Mouse (Mus musculus): Measurements from ENCODE around the gene Slc34a3. TPM values are rescaled to one million over a fixed set of nuclear protein-coding genes. Genes with fewer than 3 reads are reported as not detected.

The Slc34a3 gene
- polyA plus RNA-seq, 1 experiment from 2014 or later: not detected

- H3K27me3 ChIP-seq (replicated peaks): peaks cover 7% of the 10 kb centered on the region; the same call in 1 of the 2 replicates
- WGBS (ENCODE audit: insufficient replicate concordance): 62% methylated on average over 5 of the region's 5 CpGs
- H3K4me1 ChIP-seq: peaks cover 33% of the 10 kb centered on the region
- no peaks in the 10 kb centered on the region for H3K9me3 ChIP-seq (replicated peaks)
- peaks cover 28% of the 10 kb centered on the region for H3K36me3 ChIP-seq
- no peak for ATAC-seq
- peak overlapping the region; percentile 88 for H3K4me2 ChIP-seq
- peak overlapping the region; percentile 15 for H3K27ac ChIP-seq
- peak overlapping the region; percentile 25 for H3K4me3 ChIP-seq
- no peak overlapping the region for H3K9ac ChIP-seq
These were observed 12.8 kb downstream of the Slc34a3 start for GRCm38 (mm10) chr2:25221331-25221772.

- peaks cover 23% of the 10 kb centered on the region for H3K36me3 ChIP-seq
- no peak within 1 kb of the TSS for H3K4me3 ChIP-seq
- H3K9ac ChIP-seq: no peak within 1 kb of the TSS
- no peak within 1 kb of the TSS for H3K27ac ChIP-seq
- H3K4me1 ChIP-seq: peaks cover 22% of the 10 kb centered on the region
- H3K4me2 ChIP-seq: no peak within 1 kb of the TSS
- H3K9me3 ChIP-seq (replicated peaks): no peaks in the 10 kb centered on the region
- ATAC-seq: no peak
- peaks cover 23% of the 10 kb centered on the region for H3K27me3 ChIP-seq (replicated peaks)
These were observed 15.7 kb downstream of the Slc34a3 start, which contains the start of gene Fam166a for GRCm38 (mm10) chr2:25218445-25218844. Gene Fam166a, plus strand, starts transcription at chr2:25218745.

GRCm38 (mm10) chr2:25217666-25218065 lies 16.5 kb downstream of the Slc34a3 start:
- Histone ChIP-seq H3K9me3 (replicated peaks) (no peaks in the 10 kb centered on the region), H3K4me3 (no peak overlapping the region), H3K36me3 (peaks cover 15% of the 10 kb centered on the region), H3K27ac (no peak overlapping the region), H3K4me2 (no peak overlapping the region), H3K27me3 (replicated peaks) (peaks cover 29% of the 10 kb centered on the region), H3K9ac (no peak overlapping the region), H3K4me1 (peaks cover 15% of the 10 kb centered on the region; the same call in 1 of the 2 replicates)
- 52% methylated on average over 2 of the region's 2 CpGs for WGBS (ENCODE audit: insufficient replicate concordance)
- ATAC-seq: no peak

GRCm38 (mm10) chr2:25214444-25214843 lies 19.7 kb downstream of the Slc34a3 start, which contains the start of gene Stpg3:
Gene Stpg3, minus strand, starts transcription at chr2:25214637.
- Histone ChIP-seq H3K4me3 (no peak within 1 kb of the TSS), H3K4me2 (no peak within 1 kb of the TSS; the same call in 1 of the 2 replicates), H3K9ac (no peak within 1 kb of the TSS), H3K36me3 (peaks cover 5% of the 10 kb centered on the region; the same call in 1 of the 2 replicates), H3K4me1 (peaks cover 27% of the 10 kb centered on the region), H3K9me3 (replicated peaks) (no peaks in the 10 kb centered on the region), H3K27me3 (replicated peaks) (peaks cover 29% of the 10 kb centered on the region), H3K27ac (no peak within 1 kb of the TSS)
- WGBS (ENCODE audit: insufficient replicate concordance): 59% methylated on average over 3 of the region's 3 CpGs
- ATAC-seq: no peak

- H3K27me3 ChIP-seq (replicated peaks): peaks cover 23% of the 10 kb centered on the region
- no peak overlapping the region for H3K27ac ChIP-seq
- peaks cover 31% of the 10 kb centered on the region for H3K4me1 ChIP-seq
- H3K9me3 ChIP-seq (replicated peaks): no peaks in the 10 kb centered on the region
- H3K4me2 ChIP-seq: no peak overlapping the region; the same call in 1 of the 2 replicates
- no peak overlapping the region for H3K9ac ChIP-seq
- H3K36me3 ChIP-seq: peaks cover 14% of the 10 kb centered on the region
- no peak overlapping the region for H3K4me3 ChIP-seq
- WGBS (ENCODE audit: insufficient replicate concordance): 60% methylated on average over 23 of the region's 23 CpGs
- ATAC-seq: no peak
These were observed 20.8 kb downstream of the Slc34a3 start for GRCm38 (mm10) chr2:25213266-25213865.

- peak; percentile 92 for ATAC-seq
- WGBS (ENCODE audit: insufficient replicate concordance): 1% methylated on average over 44 of the region's 44 CpGs
- H3K9ac ChIP-seq: peak within 1 kb of the TSS; percentile 93
- H3K27ac ChIP-seq: peak within 1 kb of the TSS; percentile 88
- peak within 1 kb of the TSS; percentile 87 for H3K4me2 ChIP-seq
- peak within 1 kb of the TSS; percentile 83 for H3K4me3 ChIP-seq
- H3K9me3 ChIP-seq (replicated peaks): no peaks in the 10 kb centered on the region
- peaks cover 22% of the 10 kb centered on the region for H3K27me3 ChIP-seq (replicated peaks)
- peaks cover 36% of the 10 kb centered on the region for H3K36me3 ChIP-seq
- H3K4me1 ChIP-seq: peaks cover 31% of the 10 kb centered on the region
These were observed 23.0 kb downstream of the Slc34a3 start, which contains the start of gene Nelfb for GRCm38 (mm10) chr2:25211121-25211670. Gene Nelfb, minus strand, starts transcription at chr2:25211489.

- peaks cover 18% of the 10 kb centered on the region for H3K27me3 ChIP-seq (replicated peaks)
- no peaks in the 10 kb centered on the region for H3K9me3 ChIP-seq (replicated peaks)
- H3K27ac ChIP-seq: peak overlapping the region; percentile 88
- peak overlapping the region; percentile 93 for H3K9ac ChIP-seq
- peak; percentile 35 for ATAC-seq
- H3K36me3 ChIP-seq: peaks cover 41% of the 10 kb centered on the region
- peak overlapping the region; percentile 87 for H3K4me2 ChIP-seq
- WGBS (ENCODE audit: insufficient replicate concordance): 0% methylated on average over 24 of the region's 24 CpGs
- peaks cover 31% of the 10 kb centered on the region for H3K4me1 ChIP-seq
- peak overlapping the region; percentile 83 for H3K4me3 ChIP-seq
These were observed 23.5 kb downstream of the Slc34a3 start for GRCm38 (mm10) chr2:25210686-25211085.

GRCm38 (mm10) chr2:25207593-25207992 lies 26.6 kb downstream of the Slc34a3 start:
- H3K9me3 ChIP-seq (replicated peaks): no peaks in the 10 kb centered on the region
- WGBS (ENCODE audit: insufficient replicate concordance): 89% methylated on average over 1 of the region's 1 CpGs
- H3K36me3 ChIP-seq: peaks cover 72% of the 10 kb centered on the region
- ATAC-seq: no peak
- H3K4me3 ChIP-seq: no peak overlapping the region
- no peak overlapping the region for H3K4me2 ChIP-seq
- H3K4me1 ChIP-seq: peaks cover 25% of the 10 kb centered on the region
- no peak overlapping the region for H3K27ac ChIP-seq
- no peak overlapping the region for H3K9ac ChIP-seq
- H3K27me3 ChIP-seq (replicated peaks): no peaks in the 10 kb centered on the region

GRCm38 (mm10) chr2:25203631-25204214 lies 30.4 kb downstream of the Slc34a3 start:
- 60% methylated on average over 4 of the region's 4 CpGs for WGBS (ENCODE audit: insufficient replicate concordance)
- no peak for ATAC-seq
- H3K9me3 ChIP-seq (replicated peaks): no peaks in the 10 kb centered on the region

GRCm38 (mm10) chr2:25200631-25201030 lies 33.5 kb downstream of the Slc34a3 start:
- peaks cover 26% of the 10 kb centered on the region for H3K4me1 ChIP-seq
- H3K9ac ChIP-seq: no peak overlapping the region
- WGBS (ENCODE audit: insufficient replicate concordance): 73% methylated on average over 2 of the region's 2 CpGs
- H3K27ac ChIP-seq: no peak overlapping the region
- H3K4me3 ChIP-seq: no peak overlapping the region
- peaks cover 76% of the 10 kb centered on the region for H3K36me3 ChIP-seq
- no peak for ATAC-seq
- no peaks in the 10 kb centered on the region; the same call in 1 of the 2 replicates for H3K27me3 ChIP-seq (replicated peaks)
- H3K4me2 ChIP-seq: no peak overlapping the region
- H3K9me3 ChIP-seq (replicated peaks): no peaks in the 10 kb centered on the region

More at GRCm38 (mm10) chr2:25203631-25204214, 30.4 kb downstream of the Slc34a3 start:
- no peak overlapping the region for H3K9ac ChIP-seq
- no peak overlapping the region for H3K27ac ChIP-seq
- H3K36me3 ChIP-seq: peaks cover 100% of the 10 kb centered on the region
- no peaks in the 10 kb centered on the region for H3K4me1 ChIP-seq
- H3K4me3 ChIP-seq: no peak overlapping the region
- no peak overlapping the region for H3K4me2 ChIP-seq
- no peaks in the 10 kb centered on the region for H3K27me3 ChIP-seq (replicated peaks)

- Histone ChIP-seq H3K27me3 (replicated peaks) (peaks cover 9% of the 10 kb centered on the region), H3K4me3 (no peak overlapping the region), H3K9me3 (replicated peaks) (no peaks in the 10 kb centered on the region), H3K4me1 (peaks cover 53% of the 10 kb centered on the region), H3K27ac (peak overlapping the region; percentile 84; the same call in 1 of the 2 replicates), H3K9ac (no peak overlapping the region), H3K36me3 (peaks cover 49% of the 10 kb centered on the region), H3K4me2 (no peak overlapping the region)
- no peak for ATAC-seq
These were observed 36.2 kb downstream of the Slc34a3 start for GRCm38 (mm10) chr2:25197946-25198345.

GRCm38 (mm10) chr2:25197191-25197590 lies 37.0 kb downstream of the Slc34a3 start:
- ATAC-seq: no peak
- Histone ChIP-seq H3K4me2 (peak overlapping the region; percentile 85), H3K4me3 (peak overlapping the region; percentile 59; the same call in 1 of the 2 replicates), H3K27ac (peak overlapping the region; percentile 84), H3K4me1 (peaks cover 55% of the 10 kb centered on the region), H3K36me3 (peaks cover 41% of the 10 kb centered on the region), H3K9ac (peak overlapping the region; percentile 71; the same call in 1 of the 2 replicates), H3K9me3 (replicated peaks) (no peaks in the 10 kb centered on the region), H3K27me3 (replicated peaks) (peaks cover 9% of the 10 kb centered on the region)
- WGBS (ENCODE audit: insufficient replicate concordance): 12% methylated on average over 2 of the region's 2 CpGs

Measured in liver, embryonic 12.5 days (tissue).